Mouse (Mus musculus): Measurements from ENCODE around the gene Sec31b. TPM values are rescaled to one million over a fixed set of nuclear protein-coding genes. Genes with fewer than 3 reads are reported as not detected.

Gene Sec31b
- polyA plus RNA-seq, 2 experiments, result 0.20 to 0.46 TPM

DNA sequence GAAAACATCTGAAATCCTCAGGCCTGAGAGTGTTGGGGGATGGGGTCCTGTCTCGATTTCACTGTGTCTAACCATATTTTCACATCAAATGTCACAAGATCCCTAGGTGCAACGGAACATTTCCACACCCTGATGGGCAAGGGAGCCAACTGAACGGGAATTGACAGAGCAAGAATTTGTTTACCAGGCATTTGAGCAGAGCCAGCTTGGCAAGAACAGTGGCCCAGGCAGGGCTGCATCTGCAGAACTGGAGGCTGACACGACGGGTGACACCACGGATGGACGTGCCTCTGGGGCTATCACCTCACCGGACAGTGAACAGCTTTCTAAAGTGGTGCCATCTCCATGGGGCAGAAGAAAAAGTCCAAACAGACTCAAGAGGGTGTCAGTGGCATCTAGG is 8.2 kb downstream of the Sec31b start:
- no peaks in the 10 kb centered on the region for H3K9me3 ChIP-seq (ENCODE audit: control insufficient read depth, low read length)
- ATAC-seq (ENCODE audit: insufficient read depth) (no peak), DNase-seq (ENCODE audit: low read depth in 3 of 3, low spot score in 3 of 3) (no peak)
- no peak overlapping the region for H3K9ac ChIP-seq (replicated peaks)
- H3K27me3 ChIP-seq (ENCODE audit: control insufficient read depth, insufficient read depth, low read length), result no peaks in the 10 kb centered on the region
- H3K27ac ChIP-seq, result no peak overlapping the region
- H3K36me3 ChIP-seq (replicated peaks; ENCODE audit: control insufficient read depth, insufficient read depth, low read depth), result no peaks in the 10 kb centered on the region
- TF ChIP-seq EP300 (IDR thresholded peaks at IDR 0.05; ENCODE audit: low read depth) (no peak), CTCF (IDR thresholded peaks at IDR 0.05; ENCODE audit: low read depth) (no peak)
- WGBS (ENCODE audit: insufficient replicate concordance), result 66% methylated on average over 8 of the region's 8 CpGs
- H3K4me2 ChIP-seq (ENCODE audit: low read depth), result no peak overlapping the region
- no peaks in the 10 kb centered on the region for H3K4me1 ChIP-seq (replicated peaks; ENCODE audit: control insufficient read depth in 2 of 2, insufficient read depth in 2 of 2, low read length in 1 of 2)
- no peak overlapping the region for H3K4me3 ChIP-seq (ENCODE audit: insufficient read depth in 1 of 2, low read depth in 2 of 2, low read length in 2 of 2)

GRCm38 (mm10) chr19:44535376-44535775 is 10.3 kb downstream of the Sec31b start:
- Histone ChIP-seq H3K27ac (no peak overlapping the region), H3K4me2 (ENCODE audit: low read depth) (no peak overlapping the region), H3K36me3 (replicated peaks; ENCODE audit: control insufficient read depth, insufficient read depth, low read depth) (no peaks in the 10 kb centered on the region), H3K4me1 (replicated peaks; ENCODE audit: control insufficient read depth in 2 of 2, insufficient read depth in 2 of 2, low read length in 1 of 2) (no peaks in the 10 kb centered on the region), H3K27me3 (ENCODE audit: control insufficient read depth, insufficient read depth, low read length) (no peaks in the 10 kb centered on the region), H3K9ac (replicated peaks) (no peak overlapping the region), H3K9me3 (ENCODE audit: control insufficient read depth, low read length) (no peaks in the 10 kb centered on the region), H3K4me3 (ENCODE audit: insufficient read depth in 1 of 2, low read depth in 2 of 2, low read length in 2 of 2) (no peak overlapping the region)
- TF ChIP-seq EP300 (IDR thresholded peaks at IDR 0.05; ENCODE audit: low read depth) (no peak), CTCF (IDR thresholded peaks at IDR 0.05; ENCODE audit: low read depth) (peak; percentile 28; the same call in 1 of the 2 replicates)
- ATAC-seq (ENCODE audit: insufficient read depth) (no peak), DNase-seq (ENCODE audit: low read depth in 3 of 3, low spot score in 3 of 3) (no peak)
- WGBS (ENCODE audit: insufficient replicate concordance), result 32% methylated on average over 3 of the region's 3 CpGs

- H3K9ac ChIP-seq (replicated peaks), result no peak overlapping the region
- DNase-seq (ENCODE audit: low read depth in 3 of 3, low spot score in 3 of 3), result no peak
- no peaks in the 10 kb centered on the region for H3K36me3 ChIP-seq (replicated peaks; ENCODE audit: control insufficient read depth, insufficient read depth, low read depth)
- H3K4me2 ChIP-seq (ENCODE audit: low read depth), result no peak overlapping the region
- no peaks in the 10 kb centered on the region for H3K9me3 ChIP-seq (ENCODE audit: control insufficient read depth, low read length)
- H3K27me3 ChIP-seq (ENCODE audit: control insufficient read depth, insufficient read depth, low read length), result no peaks in the 10 kb centered on the region
- 64% methylated on average over 6 of the region's 6 CpGs for WGBS (ENCODE audit: insufficient replicate concordance)
- no peak for TF ChIP-seq CTCF (IDR thresholded peaks at IDR 0.05; ENCODE audit: low read depth)
- H3K27ac ChIP-seq, result no peak overlapping the region
- H3K4me1 ChIP-seq (replicated peaks; ENCODE audit: control insufficient read depth in 2 of 2, insufficient read depth in 2 of 2, low read length in 1 of 2), result no peaks in the 10 kb centered on the region
- H3K4me3 ChIP-seq (ENCODE audit: insufficient read depth in 1 of 2, low read depth in 2 of 2, low read length in 2 of 2), result no peak overlapping the region
- no peak for ATAC-seq (ENCODE audit: insufficient read depth)
These were observed 15.6 kb downstream of the Sec31b start for GRCm38 (mm10) chr19:44530018-44530417.

GRCm38 (mm10) chr19:44525551-44526205 is 20.0 kb downstream of the Sec31b start:
- 57% methylated on average over 9 of the region's 9 CpGs for WGBS (ENCODE audit: insufficient replicate concordance)
- H3K4me3 ChIP-seq (ENCODE audit: insufficient read depth in 1 of 2, low read depth in 2 of 2, low read length in 2 of 2), result no peak overlapping the region
- H3K27ac ChIP-seq, result no peak overlapping the region
- H3K27me3 ChIP-seq (ENCODE audit: control insufficient read depth, insufficient read depth, low read length), result no peaks in the 10 kb centered on the region
- TF ChIP-seq CTCF (IDR thresholded peaks at IDR 0.05; ENCODE audit: low read depth) (no peak), EP300 (IDR thresholded peaks at IDR 0.05; ENCODE audit: low read depth) (no peak)
- H3K9ac ChIP-seq (replicated peaks), result no peak overlapping the region
- no peak for DNase-seq (ENCODE audit: low read depth in 3 of 3, low spot score in 3 of 3)
- no peaks in the 10 kb centered on the region for H3K9me3 ChIP-seq (ENCODE audit: control insufficient read depth, low read length)
- ATAC-seq (ENCODE audit: insufficient read depth), result no peak
- H3K4me1 ChIP-seq (replicated peaks; ENCODE audit: control insufficient read depth in 2 of 2, insufficient read depth in 2 of 2, low read length in 1 of 2), result no peaks in the 10 kb centered on the region
- H3K4me2 ChIP-seq (ENCODE audit: low read depth), result no peak overlapping the region
- no peaks in the 10 kb centered on the region for H3K36me3 ChIP-seq (replicated peaks; ENCODE audit: control insufficient read depth, insufficient read depth, low read depth)

- peak; percentile 35; the same call in 1 of the 2 replicates for TF ChIP-seq CTCF (IDR thresholded peaks at IDR 0.05; ENCODE audit: low read depth)
- no peak for TF ChIP-seq EP300 (IDR thresholded peaks at IDR 0.05; ENCODE audit: low read depth)
- Histone ChIP-seq H3K4me3 (ENCODE audit: insufficient read depth in 1 of 2, low read depth in 2 of 2, low read length in 2 of 2) (no peak overlapping the region), H3K9ac (replicated peaks) (no peak overlapping the region), H3K27me3 (ENCODE audit: control insufficient read depth, insufficient read depth, low read length) (peaks cover 9% of the 10 kb centered on the region), H3K9me3 (ENCODE audit: control insufficient read depth, low read length) (no peaks in the 10 kb centered on the region), H3K4me2 (ENCODE audit: low read depth) (no peak overlapping the region), H3K4me1 (replicated peaks; ENCODE audit: control insufficient read depth in 2 of 2, insufficient read depth in 2 of 2, low read length in 1 of 2) (no peaks in the 10 kb centered on the region), H3K36me3 (replicated peaks; ENCODE audit: control insufficient read depth, insufficient read depth, low read depth) (no peaks in the 10 kb centered on the region), H3K27ac (no peak overlapping the region)
- ATAC-seq (ENCODE audit: insufficient read depth) (no peak), DNase-seq (ENCODE audit: low read depth in 3 of 3, low spot score in 3 of 3) (no peak)
- 37% methylated on average over 7 of the region's 7 CpGs for WGBS (ENCODE audit: insufficient replicate concordance)
These were observed 26.5 kb downstream of the Sec31b start for GRCm38 (mm10) chr19:44519152-44519551.
